Mouse (Mus musculus) gastrocnemius, postnatal 14 days (tissue): ENCODE measurements around the gene Csgalnact2. TPM values are rescaled to one million over a fixed set of nuclear protein-coding genes. Genes with fewer than 3 reads are reported as not detected.

Source experiments
- microRNA-seq, 2 experiments: library from miRNA; unstranded; fragments of <30 nt; microRNA quantifications; one replicate each; pipeline ENCODE4 v1.2.0; 2021
- total RNA-seq, 2 experiments: library from RNA; stranded (reverse); gene quantifications; 2 replicates each; pipeline ENCODE4 v1.2.3; 2021

Csgalnact2 gene
- total RNA-seq, 2 experiments from 2014 or later = 21.4 to 22.1 TPM

Small RNA genes within 50 kb of the gene (microRNA-seq; reads per million reads assigned to microRNA genes)
- gene Mir7044 = 0 to 0.32 reads per million in 2 experiments

Other genes with a start within 250 kb of the Csgalnact2 start
- 100 to 1,000 TPM; 134 to 153 TPM for gene Hnrnpf, start 238.8 kb downstream of the Csgalnact2 start, total RNA-seq
- not detected for gene Fxyd4, start 201.4 kb downstream of the Csgalnact2 start, total RNA-seq
- gene Rasgef1a, start 127.7 kb downstream of the Csgalnact2 start, total RNA-seq = under 1 TPM; 0.27 to 0.29 TPM
- gene Ret, start 58.6 kb upstream of the Csgalnact2 start, total RNA-seq = 10 to 100 TPM in 1 of 2 experiments, 1 to 10 TPM in 1; 8.5 to 16.1 TPM